Mouse (Mus musculus): Measurements from ENCODE around the gene Sh3bgrl2.
"Not testable (repeated sequence)": the region's sequence is repeated elsewhere in the genome, so short reads cannot be mapped to it uniquely, and the experiment has no call there.

The Sh3bgrl2 gene

DNA sequence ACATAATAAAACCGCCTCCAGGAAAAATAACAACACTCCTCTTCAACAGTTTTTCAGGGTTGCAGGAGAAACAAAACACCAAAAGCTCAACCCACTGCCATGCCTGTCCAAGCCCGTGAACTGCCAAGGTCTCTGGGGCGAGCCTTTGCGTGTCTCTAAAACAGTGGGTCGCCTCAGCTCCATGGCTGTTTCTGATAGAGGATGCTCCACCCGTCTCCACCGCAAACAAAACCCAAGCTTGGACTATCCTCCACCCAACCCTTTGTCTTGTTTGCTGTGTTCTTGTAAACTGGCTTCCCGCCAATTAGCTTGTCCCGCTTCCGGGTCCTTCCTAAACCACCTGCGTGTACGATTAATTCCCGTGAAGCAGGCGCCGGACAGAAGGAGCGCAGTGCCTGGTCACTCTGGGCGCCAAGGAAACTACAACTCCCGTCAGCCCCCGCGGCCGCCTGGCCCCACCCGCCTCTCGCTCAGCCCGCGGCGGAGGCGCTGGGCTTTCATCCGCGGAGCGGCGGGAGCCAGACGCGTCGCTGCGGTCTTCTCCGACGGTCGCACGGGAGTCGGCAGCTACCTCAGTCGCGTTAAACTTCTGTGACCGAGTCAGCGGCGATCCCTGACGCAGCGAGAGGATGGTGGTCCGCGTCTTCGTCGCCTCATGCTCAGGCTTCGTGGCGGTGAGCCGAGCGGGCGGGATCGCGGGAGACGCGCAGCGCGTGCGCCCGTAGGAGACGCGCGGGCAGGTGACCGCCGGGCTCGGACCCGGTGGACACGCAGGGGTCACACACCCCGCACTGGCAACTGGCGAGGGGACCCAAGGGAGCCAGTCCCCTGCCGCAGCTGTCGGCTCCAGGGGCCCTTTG lies at the start of gene Sh3bgrl2:
TSS of gene Sh3bgrl2 (plus strand) at position 498 of the 860 bp plus-strand sequence.
- DNase-seq (ENCODE audit: low spot score in 2 of 2) = peak; percentile 80 to 90

DNA sequence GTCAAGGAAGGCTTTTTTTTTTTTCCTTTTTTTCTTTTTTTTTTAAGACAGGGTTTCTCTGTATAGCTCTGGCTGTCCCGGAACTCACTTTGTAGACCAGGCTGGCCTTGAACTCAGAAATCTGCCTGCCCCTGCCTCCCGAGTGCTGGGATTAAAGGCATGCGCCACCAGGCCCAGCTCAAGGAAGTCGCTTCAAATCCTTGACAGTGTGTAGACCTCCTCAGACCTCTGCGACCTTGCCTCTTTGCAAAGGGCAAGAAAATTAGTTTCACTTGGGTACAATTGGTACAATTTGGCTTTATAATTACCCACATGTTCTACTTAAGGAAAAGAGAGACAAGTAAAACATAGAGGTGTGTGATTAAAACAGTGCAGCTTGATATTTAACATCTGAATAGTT lies 29.0 kb upstream of the Sh3bgrl2 start:
- DNase-seq (ENCODE audit: low spot score in 2 of 2) = not testable (repeated sequence)

DNA sequence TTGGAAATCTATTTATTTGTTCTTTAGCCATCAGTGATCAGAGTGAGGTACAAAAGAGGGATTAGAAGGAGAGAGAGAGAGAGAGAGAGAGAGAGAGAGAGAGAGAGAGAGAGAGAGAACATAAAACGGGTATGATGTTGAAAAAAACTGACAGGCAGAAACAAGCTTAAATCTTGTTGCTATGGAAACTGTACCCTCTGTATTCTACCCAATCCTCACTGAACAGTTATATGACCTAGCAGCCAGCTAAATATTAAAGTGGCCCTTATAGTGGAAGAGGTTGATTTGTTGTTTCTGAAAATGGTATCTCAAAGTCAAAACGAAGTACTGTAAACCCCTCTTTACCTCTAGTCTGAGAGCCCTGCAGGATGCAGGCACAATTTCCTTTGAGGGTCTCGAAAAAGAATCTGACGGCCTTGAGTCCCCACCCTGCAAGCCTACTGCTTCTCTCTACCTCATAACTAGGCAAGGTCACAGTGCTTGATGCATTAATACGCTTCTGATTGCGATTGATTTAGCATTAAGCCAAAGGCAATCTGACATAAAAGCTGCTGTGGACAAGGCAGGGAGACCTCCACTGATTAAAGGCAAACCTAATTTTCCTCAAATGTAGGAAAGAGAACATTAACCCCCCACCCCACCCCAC lies 28.5 kb upstream of the Sh3bgrl2 start:
- no peak for DNase-seq (ENCODE audit: low spot score in 2 of 2)

DNA sequence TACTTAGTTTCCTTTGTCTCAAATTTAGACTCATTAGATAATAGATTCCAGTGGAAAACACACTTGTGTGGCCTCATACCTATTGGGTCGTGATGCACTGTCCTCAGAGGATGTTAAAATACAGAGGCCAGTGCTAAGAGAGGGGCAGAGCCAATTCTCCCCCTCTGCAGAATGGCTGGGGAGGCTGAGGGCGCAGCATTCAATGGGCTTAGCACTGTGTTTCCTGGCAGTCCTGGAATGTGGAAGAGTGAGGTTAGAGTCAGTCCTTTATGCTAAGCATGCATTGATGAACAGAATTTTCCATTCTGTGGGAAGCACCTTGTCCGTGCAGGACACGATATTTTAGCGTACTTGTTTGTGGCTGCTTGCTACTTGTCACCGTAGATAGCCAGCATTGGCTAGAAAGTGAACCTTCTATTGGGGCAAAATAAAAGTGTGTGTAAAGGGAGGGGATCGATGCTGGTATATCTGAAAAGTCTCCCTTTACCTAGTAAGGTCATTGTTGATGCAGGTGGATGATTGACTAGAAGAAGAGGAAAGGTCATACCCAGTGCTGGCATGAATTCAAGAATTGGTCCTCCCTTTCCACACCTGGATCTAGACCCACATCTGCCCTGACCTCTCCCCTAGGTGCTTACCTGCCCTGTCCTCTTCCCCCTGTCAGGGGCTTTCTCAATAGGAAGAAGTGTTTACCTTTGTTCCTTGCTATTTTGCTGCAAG lies 20.6 kb upstream of the Sh3bgrl2 start:
- no peak for DNase-seq (ENCODE audit: low spot score in 2 of 2)

DNA sequence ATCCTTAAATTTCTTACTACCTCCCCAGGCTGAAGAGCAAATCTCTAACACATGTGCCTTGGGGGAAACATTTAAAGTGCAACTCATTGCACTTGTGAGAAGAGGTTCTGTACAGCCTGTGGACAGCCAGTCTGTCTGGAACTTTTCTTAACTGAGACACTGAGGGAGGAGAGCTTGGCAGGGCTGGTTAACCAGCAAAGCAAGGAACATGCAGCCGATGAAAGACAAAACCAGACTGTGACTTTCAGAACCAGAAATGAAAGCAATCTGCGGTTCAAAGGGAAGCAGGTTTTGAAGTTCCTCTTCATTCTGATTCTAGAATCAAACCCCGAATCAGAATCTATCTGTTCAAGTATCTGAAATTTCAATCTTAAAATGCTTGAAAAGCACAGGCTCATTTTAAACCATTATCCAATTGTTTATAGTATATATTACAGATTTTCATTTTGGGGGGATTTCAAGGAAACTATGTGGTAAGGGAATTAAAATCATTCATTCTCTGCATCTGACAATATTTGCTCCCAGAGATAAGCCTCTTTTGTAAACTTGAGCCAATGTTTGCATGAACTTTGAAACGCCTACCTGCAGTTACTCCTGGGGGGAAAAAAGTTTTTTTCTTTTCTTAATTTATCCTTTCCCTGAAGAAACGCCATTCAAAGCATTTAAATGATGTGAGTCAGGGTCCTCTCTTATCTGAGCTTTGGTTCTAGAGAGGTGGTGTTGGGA lies 14.9 kb upstream of the Sh3bgrl2 start:
- no peak for DNase-seq (ENCODE audit: low spot score in 2 of 2)

DNA sequence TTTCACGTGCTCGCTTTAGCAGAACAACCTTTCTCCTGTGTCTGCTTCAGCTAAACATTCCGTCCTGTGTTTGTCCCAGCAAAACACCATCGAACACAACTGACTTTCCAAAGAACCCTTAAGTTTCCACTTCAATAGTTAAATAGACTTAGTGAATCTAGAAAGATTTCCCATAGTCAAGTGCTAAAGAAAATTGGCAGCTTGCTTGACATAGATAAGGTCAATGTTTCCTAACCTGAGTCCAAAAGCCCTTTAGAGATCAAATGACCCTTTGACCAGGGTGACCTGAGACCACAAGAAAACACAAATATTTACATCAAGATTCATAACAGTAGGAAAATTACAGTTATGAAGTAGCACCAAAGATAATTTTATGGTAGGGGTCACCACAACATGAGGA lies 11.2 kb upstream of the Sh3bgrl2 start:
- DNase-seq (ENCODE audit: low spot score in 2 of 2) = no peak

DNA sequence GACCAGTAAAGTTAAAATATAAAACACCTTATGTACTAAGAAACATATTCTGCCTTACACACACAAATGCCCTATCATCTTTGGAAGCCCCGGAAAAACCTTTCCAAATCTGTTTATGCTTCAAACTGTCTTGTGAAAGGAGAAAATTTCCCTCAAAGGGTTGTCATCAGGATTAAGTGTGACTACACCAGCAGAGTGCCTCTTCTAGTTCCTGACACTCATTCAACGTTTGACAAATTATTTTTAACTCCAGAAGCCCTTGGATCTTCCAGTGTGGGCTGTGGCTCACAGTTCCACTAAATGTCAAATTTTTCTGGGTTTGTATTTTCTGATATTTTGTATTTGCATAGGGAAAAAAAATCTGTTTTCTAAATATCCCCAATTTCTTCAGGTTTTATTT lies 10.6 kb upstream of the Sh3bgrl2 start:
- no peak for DNase-seq (ENCODE audit: low spot score in 2 of 2)

DNA sequence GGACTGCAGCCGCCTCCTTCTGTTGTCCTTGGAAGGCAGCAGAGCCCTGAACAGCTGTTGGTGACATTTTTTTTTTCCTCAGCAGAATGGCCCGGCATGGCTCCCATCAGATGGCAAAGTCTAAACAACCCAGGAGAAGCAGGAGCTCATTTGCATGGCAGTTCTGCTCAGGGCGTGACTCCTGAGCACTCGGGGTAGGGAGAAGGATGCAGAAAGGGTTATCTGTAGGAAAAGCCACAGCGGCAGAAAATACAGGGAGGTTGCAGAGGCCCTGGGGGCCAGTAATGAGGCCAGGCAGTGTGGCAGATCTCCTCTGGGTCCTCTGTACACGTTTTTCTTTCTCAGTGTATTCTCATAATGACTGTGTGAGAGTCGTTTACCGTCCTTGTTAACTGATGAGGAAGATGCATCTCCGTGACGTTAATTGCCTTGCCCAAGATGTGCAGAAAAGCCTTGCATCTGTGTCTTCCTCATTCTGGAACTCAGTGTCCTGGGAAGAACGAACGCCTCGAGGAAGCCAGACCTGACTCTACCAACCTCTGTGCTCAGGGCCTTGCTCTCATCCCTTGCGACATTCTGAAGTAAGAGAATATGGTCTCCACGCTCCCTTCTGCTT lies 10.1 kb upstream of the Sh3bgrl2 start:
- DNase-seq (ENCODE audit: low spot score in 2 of 2) = no peak

DNA sequence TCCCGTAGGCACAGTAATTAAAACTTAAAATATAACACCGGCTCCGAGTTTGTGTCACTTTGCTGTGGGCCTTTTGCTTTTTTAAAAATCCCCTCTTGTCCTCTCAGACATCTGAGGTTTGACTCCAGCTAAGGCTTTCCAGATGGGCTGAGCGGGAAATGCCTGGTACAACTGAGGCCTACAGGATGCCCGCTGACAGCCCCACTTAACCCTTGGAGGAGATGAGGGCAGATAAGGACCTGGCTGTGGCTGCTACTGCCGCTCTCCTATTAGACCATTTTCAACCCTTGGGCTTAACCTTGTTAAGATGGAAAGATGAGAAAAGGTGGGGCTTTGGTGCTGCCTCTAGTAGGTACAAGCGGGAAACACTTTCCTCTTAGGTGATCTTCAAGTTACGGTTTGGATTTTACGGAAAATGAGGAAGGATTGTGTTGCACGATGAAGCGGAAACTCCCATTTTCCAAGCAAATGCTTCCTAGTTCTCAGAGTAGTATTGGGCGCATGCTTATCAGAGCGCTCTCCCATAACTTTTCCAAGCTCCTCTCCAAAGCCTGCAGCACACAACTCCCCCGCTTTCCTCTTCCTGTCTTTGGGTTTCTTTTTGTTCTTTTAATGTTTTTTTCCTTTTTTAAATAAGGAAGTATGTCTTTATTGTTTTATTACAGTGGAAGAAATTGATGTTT lies 8.2 kb upstream of the Sh3bgrl2 start:
- no peak for DNase-seq (ENCODE audit: low spot score in 2 of 2)

DNA sequence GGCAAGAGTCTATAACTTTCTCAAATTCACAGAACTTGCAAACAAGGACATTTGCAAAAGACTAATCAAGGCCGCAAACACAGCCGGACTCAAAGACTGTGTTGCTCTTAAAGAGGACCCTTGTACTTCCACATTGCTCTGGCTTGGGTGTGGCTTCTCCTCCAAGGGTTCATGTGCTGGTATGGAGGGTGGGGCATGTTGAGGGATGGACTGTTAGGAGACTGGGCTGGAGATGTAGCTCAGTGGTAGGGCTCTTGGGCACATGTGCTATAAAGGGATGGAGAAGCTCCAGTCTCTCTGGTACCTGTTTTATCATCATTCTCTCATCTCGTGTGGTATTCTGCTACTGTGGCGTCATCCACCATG lies 7.7 kb upstream of the Sh3bgrl2 start:
- no peak for DNase-seq (ENCODE audit: low spot score in 2 of 2)

DNA sequence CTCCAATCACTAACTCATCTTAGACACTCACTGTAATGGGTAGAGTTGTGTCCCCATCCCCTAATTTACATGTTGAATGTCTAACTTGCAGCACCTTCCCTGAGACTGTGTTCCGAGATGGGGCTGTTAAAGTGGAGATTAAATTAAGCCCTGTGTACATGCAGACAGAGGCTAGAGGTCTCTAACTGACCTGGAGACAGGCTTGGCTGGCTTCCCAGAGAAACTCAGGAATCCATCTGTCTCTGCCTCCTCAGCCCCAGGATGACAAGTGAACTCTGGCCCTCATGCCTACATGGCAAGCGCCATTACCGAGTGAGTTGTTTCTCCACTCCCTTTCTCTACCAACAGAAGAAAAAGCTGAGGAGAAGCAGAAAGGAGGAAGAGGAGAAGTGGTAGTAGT lies 7.2 kb upstream of the Sh3bgrl2 start:
- DNase-seq (ENCODE audit: low spot score in 2 of 2) = no peak

DNA sequence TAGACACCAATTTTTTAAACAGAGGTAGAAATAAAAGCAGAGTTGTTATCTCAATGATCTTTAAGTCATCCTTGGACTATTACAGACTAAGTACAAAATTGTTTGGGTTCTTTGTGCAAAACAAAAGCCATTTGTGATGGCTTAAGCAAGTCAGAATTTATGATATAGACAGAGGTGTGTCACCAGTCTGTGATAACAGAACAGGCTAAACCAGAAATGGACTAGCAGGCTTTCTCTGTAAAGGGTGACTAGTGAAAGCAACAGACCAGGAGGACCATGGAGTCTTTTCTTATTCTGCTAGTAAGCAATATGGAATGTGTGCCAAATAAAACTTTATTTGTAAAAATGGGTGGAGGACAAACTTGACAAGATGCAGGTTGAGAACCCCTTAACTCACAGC lies 2.9 kb upstream of the Sh3bgrl2 start:
- no peak for DNase-seq (ENCODE audit: low spot score in 2 of 2)

DNA sequence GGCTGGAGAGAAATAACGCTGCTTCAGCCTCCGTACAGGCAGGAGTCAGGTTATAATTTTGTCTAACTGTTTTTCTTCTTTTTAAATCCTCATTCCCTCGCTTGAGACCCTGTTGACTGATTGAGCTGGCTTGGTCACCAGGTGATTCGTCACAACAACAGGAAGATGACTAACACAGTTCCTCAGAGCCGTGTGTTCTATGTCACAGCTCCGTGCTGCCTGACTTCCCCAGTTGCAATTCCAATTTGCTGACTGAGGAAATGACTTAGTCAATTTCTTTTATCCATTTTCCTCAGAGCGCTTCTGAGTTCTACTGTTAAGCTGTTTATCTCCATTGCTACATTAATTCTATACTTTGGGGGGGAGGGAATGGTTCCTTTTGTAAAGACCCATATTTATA lies 1.8 kb upstream of the Sh3bgrl2 start:
- DNase-seq (ENCODE audit: low spot score in 2 of 2) = no peak

DNA sequence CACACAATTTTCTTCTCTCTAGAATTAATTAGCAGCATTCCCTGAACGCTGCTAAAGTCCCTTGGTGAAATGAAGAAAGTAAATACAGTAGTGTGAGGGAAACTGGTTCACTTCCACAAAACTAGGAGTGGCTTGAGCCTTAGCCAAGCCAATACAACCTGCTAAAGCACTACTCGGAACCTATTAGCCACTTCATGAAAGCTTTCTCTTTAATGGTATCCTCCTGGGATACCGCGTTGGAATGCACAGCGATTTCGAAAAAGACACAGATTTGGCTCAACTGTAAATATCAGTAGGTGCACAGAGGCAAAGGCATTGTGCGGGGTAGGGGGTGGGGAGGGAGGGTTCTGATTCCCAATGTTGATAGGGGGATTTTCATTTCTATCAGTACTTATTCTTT lies 898 bp upstream of the Sh3bgrl2 start:
- no peak for DNase-seq (ENCODE audit: low spot score in 2 of 2)

DNA sequence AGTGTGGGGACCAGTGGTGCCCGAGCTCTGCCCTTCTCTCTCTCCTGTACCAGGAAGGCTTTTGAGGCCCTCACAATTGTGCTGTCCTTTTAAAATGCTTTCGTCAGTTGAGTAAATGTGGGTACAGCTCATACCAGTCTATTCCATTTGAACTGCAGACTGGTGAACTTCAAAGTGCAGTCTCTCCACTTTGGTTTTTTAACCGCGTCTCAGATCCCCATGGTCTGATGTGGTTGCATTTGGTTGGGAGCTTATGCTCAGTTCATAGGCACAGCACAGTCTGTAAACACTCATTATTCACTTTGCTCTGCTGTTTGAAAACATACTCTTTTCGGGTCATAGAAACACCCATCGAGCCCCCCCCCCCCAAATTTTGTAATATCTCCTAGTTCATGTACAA lies 1.7 kb downstream of the Sh3bgrl2 start:
- no peak for DNase-seq (ENCODE audit: low spot score in 2 of 2)

DNA sequence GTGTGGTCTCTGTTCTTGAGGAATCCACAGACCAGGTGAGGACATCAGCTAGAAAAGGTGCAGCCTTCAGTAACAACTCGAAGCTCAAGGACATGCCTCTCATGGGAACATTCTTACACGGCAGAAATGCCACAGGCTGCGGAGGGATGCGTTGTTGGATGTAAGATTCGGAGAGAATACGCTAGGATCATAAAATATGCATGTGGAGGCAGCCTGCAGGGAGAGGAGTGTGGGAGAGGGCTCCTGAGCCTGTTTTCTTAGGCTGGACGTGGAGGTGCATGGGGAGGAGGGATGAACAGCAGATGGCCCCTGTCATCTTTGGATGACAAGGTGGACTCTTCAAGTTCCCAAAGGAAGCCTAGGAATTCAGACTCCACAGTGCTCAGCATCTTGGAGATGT lies 3.0 kb downstream of the Sh3bgrl2 start:
- DNase-seq (ENCODE audit: low spot score in 2 of 2) = no peak

DNA sequence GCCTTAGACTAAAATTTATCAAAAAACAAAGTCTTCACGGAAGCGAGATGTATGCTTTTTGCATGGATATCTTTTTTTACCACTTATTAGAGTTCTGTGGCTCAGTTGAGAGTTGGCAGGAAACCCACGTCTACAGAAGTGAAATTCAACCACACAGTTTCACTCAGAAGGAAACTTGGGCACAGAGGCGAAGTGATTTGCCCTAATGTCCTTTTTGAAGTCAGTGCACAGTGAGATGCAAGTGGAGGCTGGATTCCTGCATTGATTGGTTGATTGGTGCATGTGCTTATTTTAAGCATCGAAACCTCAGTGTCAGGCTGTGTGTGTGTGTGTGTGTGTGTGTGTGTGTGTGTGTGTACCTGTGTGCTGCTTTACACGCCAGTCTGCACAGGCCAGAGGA lies 3.5 kb downstream of the Sh3bgrl2 start:
- DNase-seq (ENCODE audit: low spot score in 2 of 2) = no peak

DNA sequence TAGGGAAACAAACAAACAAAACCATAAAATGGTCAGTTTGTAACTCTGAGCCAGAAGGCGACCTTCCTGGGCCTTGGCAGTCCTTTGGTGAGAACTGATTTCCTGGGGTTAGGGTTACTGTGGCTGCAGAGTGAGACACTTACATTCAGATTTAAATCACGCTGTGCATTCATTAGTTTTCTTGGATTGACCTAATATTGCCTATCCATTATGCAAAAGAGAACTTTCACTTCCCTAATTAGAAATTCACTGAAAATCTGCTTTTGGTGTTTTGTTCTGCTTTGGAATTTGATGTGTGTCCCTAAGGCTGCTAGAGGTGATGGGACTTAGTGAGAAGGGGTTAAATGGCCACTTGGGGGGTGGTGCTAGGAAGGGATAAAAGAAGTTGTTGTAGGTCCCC lies 7.5 kb downstream of the Sh3bgrl2 start:
- no peak for DNase-seq (ENCODE audit: low spot score in 2 of 2)

DNA sequence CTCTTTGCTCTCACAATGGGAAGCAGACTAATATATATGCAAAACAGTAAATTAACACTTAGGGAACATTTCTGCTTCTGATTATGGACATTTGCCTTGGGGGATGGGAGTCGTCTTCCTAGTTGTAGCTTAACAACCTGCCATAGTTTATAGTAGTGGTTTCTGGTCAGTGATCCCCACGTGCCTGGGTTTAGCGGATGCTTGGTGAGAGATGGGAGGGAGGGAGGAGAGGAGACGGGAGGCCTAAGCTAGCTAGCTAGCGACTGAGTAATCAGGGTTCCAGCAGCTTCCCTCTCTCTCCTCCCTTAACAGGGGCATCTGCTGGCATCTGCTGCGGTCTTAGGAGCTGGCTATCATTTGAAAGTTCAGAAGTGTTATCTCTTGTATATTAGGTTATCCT lies 8.1 kb downstream of the Sh3bgrl2 start:
- DNase-seq (ENCODE audit: low spot score in 2 of 2) = no peak

DNA sequence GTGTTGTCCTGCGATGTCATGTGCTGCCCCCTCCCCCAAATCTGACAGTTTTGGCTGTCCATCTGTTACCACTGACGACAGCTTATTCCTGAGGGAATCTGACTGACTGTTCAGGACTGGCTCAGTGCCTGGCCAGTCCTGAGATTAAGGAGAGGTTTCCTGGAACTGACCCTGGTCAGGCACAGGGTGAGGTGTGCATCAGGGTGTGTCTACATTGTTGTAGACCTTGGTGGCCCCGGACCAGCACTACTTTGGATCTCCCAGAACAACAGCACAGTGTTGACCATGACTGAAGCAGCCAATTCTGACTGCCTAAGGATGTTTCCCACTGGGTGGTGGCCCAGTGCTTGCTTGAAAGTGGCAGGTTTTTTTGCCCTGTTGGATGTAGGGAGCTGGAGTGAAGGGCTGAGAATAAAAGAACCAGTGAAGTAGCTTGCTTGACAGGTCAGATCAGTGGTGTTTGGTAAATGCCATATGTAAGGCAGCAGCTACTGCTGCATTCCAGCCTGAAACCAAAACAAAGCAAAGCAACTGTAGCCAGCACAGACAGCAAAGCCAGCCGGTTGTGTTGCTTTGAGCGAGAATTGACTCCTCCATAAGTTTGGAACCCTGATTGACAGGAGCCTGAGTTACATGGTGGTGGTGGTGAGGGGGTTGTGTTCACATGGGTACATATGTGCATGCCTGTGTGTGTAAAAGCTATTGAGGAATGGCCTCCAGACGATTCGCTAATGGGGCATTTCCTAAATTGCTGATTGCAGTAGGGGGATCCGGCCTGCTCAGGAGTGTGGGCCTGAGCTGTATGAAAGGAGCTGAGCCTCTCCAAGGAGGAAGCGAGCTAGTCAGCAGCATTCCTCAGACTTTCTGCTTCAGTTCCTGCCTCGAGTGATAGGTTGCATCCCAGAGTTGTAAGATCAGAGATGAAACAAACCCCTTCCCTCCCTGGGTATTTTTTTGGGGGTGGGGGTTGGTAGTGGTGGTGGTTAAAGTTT lies 8.9 kb downstream of the Sh3bgrl2 start:
- no peak for DNase-seq (ENCODE audit: low spot score in 2 of 2)

Data from right cerebral cortex, adult 2 months (tissue).